Mouse (Mus musculus) mouse embryonic stem cell (cell line): ENCODE data around the gene Add3.
"Not testable (repeated sequence)": the region's sequence is repeated elsewhere in the genome, so short reads cannot be mapped to it uniquely, and the experiment has no call there.

Source experiments
- in situ Hi-C, 2 experiments: fragments of 300-500 bp; cut with MboI; formaldehyde crosslinking; loops; 1 replicate in 1 of 2; 3 replicates in 1 of 2; pipeline ENCODE4 v1.14.3; 2019 to 2020; ENCODE audit warnings: low sequenced_read_pairs in 2 of 2, low pct_unique_long_range_greater_than_20kb in 1 of 2, mixed read lengths in 1 of 2; ENCODE audit not compliant: unreplicated experiment in 1 of 2

Gene Add3

GRCm38 (mm10) chr19:53210251-53210650 lies 70.0 kb downstream of the Add3 start:
- in situ Hi-C loops, result no loop called here

DNA sequence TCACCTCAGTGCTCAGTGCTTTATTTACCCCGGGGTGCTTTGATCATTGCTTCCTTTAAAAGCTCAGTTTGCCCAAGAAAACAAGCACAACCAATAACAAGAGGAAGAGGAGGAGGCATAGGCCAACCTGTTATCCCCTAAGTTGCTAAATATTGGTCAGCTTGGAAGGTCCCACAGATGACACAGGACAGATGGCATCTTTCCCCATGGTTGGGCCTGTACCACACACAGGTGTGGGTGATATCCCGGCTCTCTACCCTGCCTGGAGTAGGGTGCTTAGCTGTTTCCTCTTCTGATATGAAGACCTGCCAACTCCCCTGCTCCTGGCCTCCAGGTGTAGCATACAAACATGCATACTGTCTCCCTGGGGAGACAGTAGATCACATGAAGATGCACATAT lies 75.1 kb downstream of the Add3 start:
- in situ Hi-C loops, result no loop called here

- in situ Hi-C loops, result no loop called here
Measured at GRCm38 (mm10) chr19:53216761-53217538, 76.7 kb downstream of the Add3 start.

DNA sequence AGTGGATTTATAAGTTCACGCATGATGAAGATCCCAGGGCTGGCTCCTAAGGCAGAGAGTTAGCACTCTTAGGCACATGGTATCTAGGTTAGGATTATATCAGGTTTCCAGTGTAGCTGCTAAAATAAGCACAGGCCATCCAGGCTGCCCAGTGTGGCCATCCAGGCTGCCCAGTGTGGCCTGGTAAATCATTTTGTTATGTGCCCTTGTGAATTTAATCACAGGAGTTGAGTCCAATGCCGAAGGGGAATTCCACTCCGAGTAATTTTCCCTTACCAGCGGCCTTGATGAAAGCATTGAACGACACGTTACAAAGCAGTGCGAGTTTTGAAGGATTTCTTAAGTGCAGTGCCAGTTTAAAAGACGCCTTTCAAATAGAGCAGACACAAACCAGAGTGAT lies 77.6 kb downstream of the Add3 start:
- in situ Hi-C loops, result no loop called here

GRCm38 (mm10) chr19:53219305-53219704 lies 79.1 kb downstream of the Add3 start:
- in situ Hi-C loops, result no loop called here

DNA sequence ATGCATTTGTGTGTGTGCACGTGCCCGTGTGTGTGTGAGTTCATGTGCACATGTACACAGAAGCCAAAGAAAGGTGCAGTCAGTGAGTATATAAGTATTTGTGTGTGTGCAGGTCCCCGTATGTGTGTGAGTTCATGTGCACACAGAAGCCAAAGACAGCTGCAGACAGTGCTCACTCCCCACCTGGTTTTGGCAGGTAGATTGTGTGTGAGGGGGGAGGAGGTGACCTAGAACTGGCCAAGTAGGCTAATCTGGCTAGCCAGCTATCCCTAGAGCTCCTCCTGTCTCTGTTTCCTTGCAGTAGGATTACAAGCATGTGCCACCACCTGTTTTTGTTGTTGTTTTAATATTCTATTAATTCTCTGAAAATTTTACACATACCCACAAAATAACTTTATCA lies 80.9 kb downstream of the Add3 start:
- in situ Hi-C loops, result no loop called here

GRCm38 (mm10) chr19:53225249-53226070 lies 85.2 kb downstream of the Add3 start:
- in situ Hi-C loops, result not testable (repeated sequence)

- in situ Hi-C loops, result no loop called here
Measured at GRCm38 (mm10) chr19:53226651-53227050, 86.4 kb downstream of the Add3 start.

- in situ Hi-C loops, result no loop called here
Measured at GRCm38 (mm10) chr19:53228064-53228794, 88.0 kb downstream of the Add3 start.

- in situ Hi-C loops, result no loop called here
Measured at GRCm38 (mm10) chr19:53230942-53231815, 90.9 kb downstream of the Add3 start.

DNA sequence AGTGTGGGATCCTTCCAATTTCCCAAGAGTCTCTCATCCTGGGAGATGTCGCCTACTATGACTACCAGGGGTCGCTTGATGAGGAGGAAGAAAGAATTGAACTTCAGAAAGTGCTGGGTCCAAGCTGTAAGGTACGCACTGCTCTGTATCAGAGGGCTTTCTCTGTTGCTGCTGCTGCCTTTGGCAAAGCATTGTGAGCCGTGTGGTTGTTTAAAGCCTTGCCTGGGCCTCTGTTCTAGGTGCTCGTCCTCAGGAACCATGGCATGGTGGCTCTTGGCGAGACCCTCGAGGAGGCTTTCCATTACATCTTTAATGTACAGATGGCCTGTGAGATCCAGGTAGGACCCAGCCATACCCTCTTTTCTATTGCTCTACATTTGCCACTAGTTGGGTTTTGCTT lies 93.3 kb downstream of the Add3 start:
- in situ Hi-C loops, result no loop called here

DNA sequence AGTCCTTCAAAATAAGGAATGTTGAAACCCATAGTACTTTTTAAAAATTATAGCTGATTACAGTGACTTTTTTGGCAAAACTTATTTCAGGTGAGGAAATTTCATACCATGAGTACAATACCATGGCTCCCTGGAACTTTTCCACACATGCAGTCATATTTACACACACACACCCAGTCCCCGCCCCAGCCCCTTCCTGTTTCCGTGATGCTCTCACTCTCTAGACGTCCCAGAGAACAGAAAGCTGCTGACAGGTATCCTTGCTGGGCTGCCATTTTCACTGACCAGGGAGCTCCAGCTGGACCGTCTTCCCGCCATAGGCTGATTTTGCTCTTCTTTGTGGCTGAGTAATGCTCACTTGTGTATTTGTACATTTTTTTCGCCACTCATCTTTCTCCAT lies 101.6 kb downstream of the Add3 start:
- in situ Hi-C loops, result no loop called here

DNA sequence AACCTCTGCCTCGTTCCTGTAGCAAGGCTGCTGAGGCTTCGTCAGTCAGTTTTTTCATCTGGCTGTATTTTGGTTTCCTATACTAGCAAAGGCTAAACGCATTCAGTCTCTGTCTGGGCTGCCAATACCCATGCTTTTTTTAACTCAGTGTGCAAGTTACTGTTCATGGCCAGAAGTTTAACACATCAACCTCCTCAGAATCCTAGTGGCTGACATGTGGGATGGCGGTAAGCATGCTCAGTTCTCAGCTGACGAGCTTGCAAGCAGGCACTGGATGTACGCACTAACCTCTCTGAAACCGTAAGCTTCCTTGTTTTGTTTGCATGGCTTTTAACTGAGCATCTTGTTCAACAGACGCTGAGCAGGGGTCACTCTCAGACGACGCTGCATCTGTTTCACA lies 103.7 kb downstream of the Add3 start:
- in situ Hi-C loops, result no loop called here

- in situ Hi-C loops, result loop anchor here (5.0 kb wide), 1 partner anchor 115 kb away; no protein-coding TSS in a partner anchor
Measured at GRCm38 (mm10) chr19:53247558-53247957, 107.3 kb downstream of the Add3 start.

GRCm38 (mm10) chr19:53248023-53248494 lies 107.8 kb downstream of the Add3 start:
- in situ Hi-C loops, result loop anchor here (5.0 kb wide), 1 partner anchor 114 kb away; no protein-coding TSS in a partner anchor

DNA sequence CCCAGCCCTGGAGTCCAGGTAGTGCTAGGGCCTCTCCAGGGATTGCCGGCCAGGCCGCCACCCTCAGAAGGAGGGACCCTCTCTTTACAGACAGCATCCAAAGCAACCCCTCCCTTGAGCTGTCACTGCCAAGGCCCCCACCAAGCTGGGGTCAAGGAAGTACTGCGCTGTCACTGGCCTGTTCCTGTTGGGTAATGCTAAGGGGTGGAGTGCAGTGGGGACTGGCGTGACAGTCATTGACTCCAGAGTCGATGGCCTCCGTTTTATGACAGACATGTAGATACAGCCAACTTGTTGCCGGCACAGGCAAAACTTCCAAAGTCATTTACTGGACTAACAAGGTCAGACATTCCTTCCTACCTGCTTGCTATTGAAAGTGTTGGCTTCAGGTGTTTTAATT lies 110.8 kb downstream of the Add3 start:
- in situ Hi-C loops, result no loop called here

DNA sequence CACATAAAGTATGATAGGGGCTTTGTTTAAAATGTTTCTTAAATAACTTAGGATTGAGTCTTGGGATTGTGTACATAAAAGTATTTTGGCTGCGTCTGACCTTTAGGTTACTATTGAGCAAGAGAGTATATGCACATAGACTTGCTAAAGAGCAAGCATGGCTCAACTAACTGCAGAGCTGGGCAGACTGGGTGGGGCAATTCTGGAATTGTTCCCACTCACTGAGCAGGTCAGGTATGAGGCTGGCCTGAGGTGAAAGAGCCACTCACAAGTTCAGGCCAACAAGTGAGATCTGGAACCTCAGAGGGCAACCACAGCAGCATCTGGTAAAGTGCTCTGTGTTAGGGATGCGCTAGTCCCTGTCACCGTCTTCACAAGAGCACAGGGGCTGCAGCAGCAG lies 111.4 kb downstream of the Add3 start:
- in situ Hi-C loops, result no loop called here
